Mouse (Mus musculus): Measurements from ENCODE around the gene Olfr686.
A peak's percentile ranks its signal among the peaks of the same experiment; 100 is the strongest.

The Olfr686 gene

DNA sequence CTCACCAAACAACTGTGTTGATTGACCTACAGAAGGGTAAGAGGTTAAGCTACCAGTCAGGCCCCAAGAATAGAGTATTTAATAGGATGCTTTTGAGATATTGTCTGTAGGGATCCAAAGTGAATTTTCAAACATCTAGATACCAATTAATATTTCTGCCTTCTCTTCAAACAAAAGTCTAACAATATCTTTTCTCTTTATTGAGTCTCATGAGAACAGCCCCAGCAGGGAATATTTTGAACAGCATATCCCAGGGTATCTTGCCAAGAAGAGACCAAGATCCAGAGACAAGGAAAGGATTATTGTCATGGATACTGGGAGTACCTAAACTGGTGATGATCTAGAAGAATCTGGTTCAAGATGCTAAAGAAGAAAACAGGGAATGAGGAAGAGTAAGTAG lies at the start of gene Olfr686:
TSS of gene Olfr686 (minus strand) at position 101 of the 400 bp plus-strand sequence.
- no peak for DNase-seq (ENCODE audit: low spot score)

DNA sequence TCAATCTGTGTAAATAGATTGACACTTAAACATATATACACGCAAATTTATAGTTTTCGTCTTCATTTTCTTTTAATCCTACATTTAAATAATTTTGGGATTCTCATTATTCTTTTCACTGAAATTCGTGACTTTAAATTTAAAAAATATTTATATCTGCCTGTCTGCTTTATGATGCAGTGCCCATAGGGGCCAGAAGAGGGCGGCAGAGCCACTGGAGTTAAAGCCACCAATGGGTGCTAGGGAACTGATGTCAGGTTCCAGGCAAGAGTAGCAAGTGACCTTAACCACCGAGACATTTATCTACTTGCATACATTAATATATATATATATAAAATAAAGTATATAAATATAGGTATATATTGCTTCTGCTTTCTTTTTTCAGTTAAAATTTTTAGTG lies 49.4 kb upstream of the Olfr686 start:
- peak; percentile 28 for DNase-seq (ENCODE audit: low spot score)

DNA sequence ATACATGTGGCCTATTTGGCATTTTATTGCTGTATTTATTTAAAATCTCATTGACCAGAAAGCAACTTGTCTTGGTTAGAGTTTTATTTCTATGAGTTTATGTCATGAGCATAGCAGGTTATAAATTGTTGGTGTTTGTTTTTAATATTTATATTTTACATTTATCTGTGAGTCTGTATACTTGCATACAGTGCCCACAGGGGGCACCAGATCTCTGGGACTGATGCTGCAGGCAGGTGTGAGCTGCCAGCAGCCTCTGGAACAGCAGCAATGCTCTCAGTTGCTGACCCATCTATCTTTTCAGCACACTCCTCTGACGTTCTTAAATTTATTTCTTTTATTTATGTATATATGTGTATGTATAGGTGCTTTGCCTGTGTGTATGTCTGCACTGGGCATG lies 40.9 kb upstream of the Olfr686 start:
- DNase-seq (ENCODE audit: low spot score) = peak; percentile 10

DNA sequence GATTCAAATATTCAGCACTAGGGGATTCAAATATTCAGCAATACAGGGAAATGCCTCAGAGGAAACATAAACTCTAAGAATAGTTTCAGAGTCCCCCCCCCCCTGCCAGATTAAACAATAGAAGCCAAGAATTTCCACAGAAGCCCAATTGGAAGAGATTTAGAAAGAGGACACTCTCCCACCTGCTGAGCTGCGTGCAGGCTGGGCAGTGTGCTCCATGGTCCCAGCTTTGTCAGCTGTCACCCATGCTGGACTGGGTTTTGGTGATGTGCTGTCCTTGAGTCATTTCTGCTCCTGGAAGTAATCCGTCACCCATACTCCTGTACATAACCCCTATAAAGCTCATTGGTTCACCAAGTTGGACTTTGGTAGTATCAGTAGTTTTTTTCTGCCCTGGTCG lies 40.4 kb upstream of the Olfr686 start:
- no peak for DNase-seq (ENCODE audit: low spot score)

DNA sequence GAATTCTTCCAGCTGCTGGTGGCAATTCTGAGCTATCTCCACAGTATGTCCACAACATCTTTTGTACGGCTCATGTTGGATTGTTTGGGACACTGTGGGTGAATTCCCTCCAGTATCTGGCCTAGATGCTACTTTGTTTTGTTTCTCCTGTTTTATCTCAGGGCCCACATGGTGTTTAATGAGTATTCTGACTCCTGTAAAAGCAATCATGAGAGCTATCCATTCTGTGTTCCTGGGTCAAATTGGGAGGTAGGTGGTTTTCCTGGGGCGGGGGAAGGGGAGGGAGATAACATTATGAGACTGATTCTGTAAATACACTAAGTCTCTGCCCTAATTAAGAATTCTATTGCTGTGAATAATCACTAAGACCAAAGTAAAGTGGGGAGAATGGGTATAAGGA lies 22.1 kb upstream of the Olfr686 start:
- no peak for DNase-seq (ENCODE audit: low spot score)

DNA sequence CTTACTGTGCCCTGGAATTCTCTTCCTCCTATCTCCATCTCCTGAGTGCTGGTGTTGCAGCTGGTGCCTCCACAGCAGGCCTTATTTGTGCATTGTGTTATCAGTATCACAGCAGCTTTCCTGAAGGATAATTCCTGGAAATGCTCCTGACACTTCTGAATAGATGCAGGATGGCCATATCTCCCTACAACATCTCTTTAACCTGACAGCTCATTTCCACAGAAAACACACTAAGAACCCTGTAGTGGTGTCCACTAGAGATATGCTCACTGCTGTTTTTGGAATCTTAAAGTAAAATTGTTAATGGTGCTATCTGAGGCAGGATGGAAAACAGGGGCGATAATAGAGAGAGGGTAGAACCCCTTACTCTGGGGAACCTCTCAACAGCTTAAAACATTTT lies 20.9 kb upstream of the Olfr686 start:
- no peak for DNase-seq (ENCODE audit: low spot score)

DNA sequence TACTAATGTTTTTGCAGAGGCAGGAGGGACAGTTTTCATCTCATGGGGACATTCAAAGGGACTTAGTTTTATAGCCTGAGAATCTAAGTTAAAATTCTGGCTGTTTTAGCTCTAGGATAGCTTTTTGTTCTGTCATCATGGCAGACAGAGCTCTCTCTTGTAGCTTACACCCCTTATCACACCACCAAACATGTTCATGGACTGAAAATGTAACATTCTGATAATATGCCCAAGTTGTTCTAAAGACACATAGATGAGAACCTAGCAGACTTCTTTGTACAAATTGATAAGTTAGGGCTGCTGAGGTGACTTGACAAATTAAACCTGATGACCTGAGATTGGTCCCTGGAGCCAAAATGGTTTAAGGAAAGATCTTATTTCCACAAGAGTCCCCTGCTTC lies 19.4 kb upstream of the Olfr686 start:
- DNase-seq (ENCODE audit: low spot score) = no peak

DNA sequence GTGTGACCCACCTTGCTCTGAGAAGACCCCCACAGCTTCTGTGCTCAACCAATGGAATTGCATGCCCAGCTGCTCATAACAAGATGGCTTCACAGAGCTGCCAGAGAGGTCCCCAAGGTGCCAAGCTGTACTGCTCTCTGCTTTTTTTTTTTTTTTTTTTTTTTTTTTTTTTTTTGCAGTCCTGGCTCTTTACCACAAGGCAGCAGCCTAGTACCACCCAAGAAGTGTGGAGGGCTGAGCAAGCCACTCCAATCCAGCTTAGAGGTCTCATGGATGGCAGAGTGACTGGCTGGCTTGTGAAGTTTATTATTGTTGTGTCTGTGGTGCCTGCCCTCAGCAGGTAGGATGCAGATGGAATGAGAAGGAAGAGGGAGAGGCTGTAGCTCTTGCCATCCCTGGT lies 18.8 kb upstream of the Olfr686 start:
- DNase-seq (ENCODE audit: low spot score) = no peak

DNA sequence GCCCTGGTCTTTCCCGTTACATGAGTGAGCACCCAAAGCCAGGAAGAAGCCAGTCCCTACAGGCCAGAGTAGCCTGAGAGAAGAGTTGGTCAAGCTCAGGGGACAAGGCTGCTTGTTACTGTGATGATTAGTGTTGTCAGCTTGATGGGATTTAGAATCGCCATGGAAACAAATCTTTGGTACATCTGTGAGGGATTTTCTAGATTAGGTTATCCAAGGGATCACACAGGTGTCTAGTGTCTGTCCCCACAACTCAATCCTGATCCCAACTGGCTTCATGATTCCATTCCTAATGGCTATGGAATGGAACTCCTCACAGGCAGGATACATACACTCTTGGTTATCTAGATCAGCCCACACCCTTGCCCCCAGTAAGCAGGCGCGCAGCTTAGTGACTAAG lies 11.0 kb upstream of the Olfr686 start:
- no peak for DNase-seq (ENCODE audit: low spot score)

DNA sequence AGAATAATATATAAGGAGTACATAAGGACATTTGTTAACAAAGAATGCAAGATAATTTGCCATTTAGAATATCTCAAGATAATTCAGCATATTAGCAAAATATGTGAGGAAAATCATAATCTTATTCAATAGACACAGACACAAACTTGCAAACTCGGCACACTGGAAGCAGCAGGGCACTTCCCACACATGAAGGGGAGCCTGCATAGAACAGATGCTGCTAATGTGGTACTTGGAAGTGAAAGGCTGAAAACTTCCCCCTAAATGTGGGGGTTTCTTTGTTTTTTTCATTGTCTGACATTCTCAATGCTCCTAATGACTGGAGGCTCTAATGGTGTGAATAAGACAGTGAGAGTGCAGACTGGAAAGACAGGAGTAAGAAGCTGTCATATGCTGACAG lies 7.5 kb upstream of the Olfr686 start:
- no peak for DNase-seq (ENCODE audit: low spot score)

DNA sequence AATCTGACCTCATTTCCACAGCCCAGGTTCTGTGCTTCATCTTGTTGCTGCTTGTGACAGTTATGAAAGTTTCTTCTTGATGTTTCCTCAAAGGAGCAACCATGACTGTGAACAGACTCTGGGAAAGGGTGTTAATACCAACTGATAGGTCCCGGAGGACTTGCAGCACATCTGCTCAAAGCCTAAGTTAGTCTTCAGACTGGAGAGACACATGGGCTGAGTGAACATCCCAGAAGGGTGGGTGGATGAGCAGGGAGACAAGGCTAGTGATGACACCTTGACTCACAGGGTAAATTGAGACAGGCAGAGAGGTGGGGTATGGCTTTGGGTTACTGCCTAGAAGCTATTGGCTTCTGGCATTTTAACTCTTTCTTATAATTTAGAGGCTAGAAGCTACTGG lies 21.4 kb downstream of the Olfr686 start, which contains the start of gene Olfr685:
TSS of gene Olfr685 (minus strand) at position 101 of the 400 bp plus-strand sequence.
- DNase-seq (ENCODE audit: low spot score) = no peak

DNA sequence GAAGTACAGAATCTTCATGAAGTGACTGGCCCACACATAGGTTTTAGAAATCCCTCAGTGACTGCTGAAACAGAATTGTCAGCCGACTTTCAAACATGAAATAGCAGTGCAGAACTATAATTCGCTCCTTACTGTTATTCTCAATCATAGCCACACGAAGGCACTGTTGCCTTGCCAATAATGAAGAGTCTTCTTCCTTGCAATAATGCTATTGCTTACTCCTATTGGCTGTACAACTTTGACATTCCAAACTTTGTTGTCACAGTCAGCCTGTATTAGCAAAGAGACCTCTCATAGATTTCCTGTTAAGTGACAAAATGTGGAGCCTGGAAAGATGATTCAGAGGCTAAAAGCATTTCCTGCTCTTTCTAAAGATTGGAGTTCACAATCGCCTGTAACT lies 36.5 kb downstream of the Olfr686 start:
- DNase-seq (ENCODE audit: low spot score) = peak; percentile 50

DNA sequence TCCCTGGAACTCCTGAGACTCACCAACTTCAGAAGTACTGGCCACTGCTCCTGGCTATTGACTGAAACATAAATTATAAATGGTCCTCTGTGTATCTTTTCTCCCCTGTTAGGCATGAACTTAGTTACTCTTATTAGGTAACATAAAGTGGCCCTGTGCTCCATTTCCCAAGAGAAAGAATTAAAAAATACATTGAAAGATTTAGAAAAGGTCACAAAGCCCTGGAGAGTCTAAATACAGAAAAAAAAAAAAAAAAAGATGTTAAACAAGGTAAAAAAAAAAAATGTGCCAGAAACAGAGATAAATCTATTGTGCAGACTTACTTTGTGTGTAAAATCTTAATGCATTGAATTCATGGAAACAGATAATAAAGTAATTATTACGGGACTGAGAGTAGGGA lies 43.7 kb downstream of the Olfr686 start, which contains the start of gene Olfr684:
TSS of gene Olfr684 (minus strand) at position 101 of the 400 bp plus-strand sequence.
- no peak for DNase-seq (ENCODE audit: low spot score)

Measured in retina, embryonic 14.5 days (tissue).